Mouse (Mus musculus) liver, adult 2 months (tissue): Measurements from ENCODE around the gene Wfdc1.

Experiments
- CTCF ChIP-seq: fragments of 200-500 bp; IDR thresholded peaks from 2 replicates; pipeline ENCODE4 v1.5.1; 2011; ENCODE audit warnings: low read depth, low read length, control low read depth
- POLR2A ChIP-seq: fragments of 200-500 bp; IDR thresholded peaks from 2 replicates; pipeline ENCODE4 v1.6.1; 2011; ENCODE audit warnings: low read length, control low read depth; ENCODE audit not compliant: insufficient read depth; ENCODE audit errors: extremely low read depth

- TF ChIP-seq POLR2A, result no peak
- no peak for TF ChIP-seq CTCF
Measured at GRCm38 (mm10) chr8:119715221-119715620, 49.1 kb downstream of the Wfdc1 start.
